Mouse (Mus musculus): ENCODE measurements around the gene Zfyve26. TPM values are rescaled to one million over a fixed set of nuclear protein-coding genes. Genes with fewer than 3 reads are reported as not detected.

Gene Zfyve26
- total RNA-seq, 2 experiments from 2014 or later, result 18.7 to 22.5 TPM

Other genes with a start within 250 kb of the Zfyve26 start
- 1 to 10 TPM; 7.5 to 9.6 TPM for gene Pigh, start 206.7 kb downstream of the Zfyve26 start, total RNA-seq (2021)
- gene Arg2, start 165.5 kb downstream of the Zfyve26 start, total RNA-seq (2021), result under 1 TPM; 0.48 to 0.50 TPM
- 100 to 1,000 TPM; 121 to 131 TPM for gene Vti1b, start 123.6 kb downstream of the Zfyve26 start, total RNA-seq (2021)
- gene Rdh11, start 104.0 kb downstream of the Zfyve26 start, total RNA-seq (2021), result 10 to 100 TPM; 18.6 to 20.2 TPM
- under 1 TPM; 0.53 to 0.64 TPM for gene Rdh12, start 87.4 kb downstream of the Zfyve26 start, total RNA-seq (2021)
- gene Rad51b, start 978 bp upstream of the Zfyve26 start, total RNA-seq (2021), result under 1 TPM; 0.26 to 0.46 TPM

All from adrenal gland, adult 18-20 months (tissue).